Mouse (Mus musculus) embryo, embryonic 10.5 days (tissue): ENCODE data around the gene Gm29427.
"Not testable (repeated sequence)": the region's sequence is repeated elsewhere in the genome, so short reads cannot be mapped to it uniquely, and the experiment has no call there.

Experiments used
- DNase-seq: peaks from one replicate; pipeline ENCODE4 v3.0.0-alpha.2; 2015; ENCODE audit warnings: low spot score

The Gm29427 gene

DNA sequence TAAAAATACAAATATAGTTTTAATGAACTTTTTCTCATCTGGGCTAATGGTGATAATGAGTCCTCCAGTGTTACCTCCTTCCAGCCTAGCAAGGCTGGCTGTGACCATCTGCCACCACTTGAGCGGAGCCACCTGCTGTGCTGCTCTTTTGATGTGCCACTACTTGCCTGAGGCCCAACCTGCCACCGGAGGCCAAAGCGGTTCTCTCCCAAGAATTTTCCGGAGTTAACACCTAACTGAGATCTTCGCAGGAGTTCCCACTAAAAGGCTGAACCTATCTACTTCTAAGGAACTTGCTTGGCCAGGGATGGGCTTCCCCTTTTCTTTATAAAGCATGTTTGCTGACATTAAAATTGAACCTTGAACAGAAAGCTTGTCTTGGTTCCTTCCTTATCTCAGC, 56.0 kb downstream of the Gm29427 start:
- not testable (repeated sequence) for DNase-seq

DNA sequence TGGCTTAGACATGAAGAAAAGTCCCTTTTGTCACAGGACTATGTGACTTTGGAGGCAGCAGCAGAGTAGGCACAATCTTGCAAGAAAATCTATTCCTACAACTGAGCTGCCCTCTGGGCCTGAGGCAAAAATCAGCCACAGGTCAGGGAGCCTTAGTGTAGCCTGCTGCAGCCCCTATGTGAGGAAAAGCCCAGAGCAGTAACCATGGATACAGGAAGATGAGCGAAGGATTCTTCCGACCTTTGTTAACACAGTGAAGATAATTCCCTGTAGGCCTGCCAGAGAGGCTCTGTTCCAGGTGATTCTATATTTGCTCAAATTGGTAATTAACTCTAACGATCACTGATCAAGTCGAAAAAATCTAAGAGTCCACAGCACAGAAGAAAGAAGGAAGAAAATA, 71.5 kb downstream of the Gm29427 start:
- DNase-seq, result no peak

DNA sequence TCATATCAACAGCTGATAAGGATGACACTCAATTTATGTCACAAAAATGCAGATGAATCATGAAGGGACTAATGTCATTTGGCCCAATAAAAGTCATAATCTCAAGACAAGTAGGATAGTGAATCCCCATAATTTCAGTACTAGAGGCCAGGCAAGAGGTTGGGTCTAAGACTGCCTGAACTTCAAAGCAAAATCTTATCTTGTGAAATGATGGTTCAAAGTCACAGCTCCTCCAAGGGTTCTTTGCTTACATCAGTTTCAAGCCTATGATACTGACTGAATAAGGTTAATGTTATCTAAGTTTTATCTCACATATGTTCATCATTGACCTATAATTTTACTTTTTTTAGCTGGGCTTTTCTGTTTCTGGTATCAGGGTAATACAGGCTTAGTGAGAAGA, 74.6 kb downstream of the Gm29427 start:
- no peak for DNase-seq

DNA sequence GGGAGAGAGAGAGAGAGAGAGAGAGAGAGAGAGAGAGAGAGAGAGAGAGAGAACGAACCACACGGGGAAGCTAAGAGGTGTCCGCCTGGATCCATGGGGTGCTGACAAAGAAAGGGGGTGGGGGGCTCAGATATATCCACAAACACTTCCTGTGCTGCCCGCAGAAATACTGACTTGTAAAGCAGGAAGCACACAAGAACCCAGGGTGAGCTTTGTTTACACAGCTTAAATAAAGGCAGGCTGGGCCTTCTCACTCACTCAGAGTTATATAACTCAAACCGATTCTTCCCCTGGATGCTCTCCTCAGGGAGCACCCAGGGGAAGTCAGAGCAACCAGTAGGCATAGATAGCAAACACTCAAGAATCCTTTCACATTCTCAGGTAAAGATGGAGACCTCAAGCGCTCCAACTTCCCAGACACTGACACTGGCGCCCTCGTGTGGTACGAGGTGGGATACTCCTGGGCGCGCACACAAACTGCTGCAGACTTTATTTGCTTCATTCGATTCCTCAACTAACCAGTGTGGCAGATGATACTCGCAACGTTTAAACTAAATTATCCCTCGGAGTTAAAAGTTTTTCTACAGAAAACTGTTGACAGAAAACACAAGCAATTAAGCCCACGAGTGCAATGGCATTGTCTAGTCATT, 81.7 kb downstream of the Gm29427 start:
- DNase-seq, result peak; percentile 81

DNA sequence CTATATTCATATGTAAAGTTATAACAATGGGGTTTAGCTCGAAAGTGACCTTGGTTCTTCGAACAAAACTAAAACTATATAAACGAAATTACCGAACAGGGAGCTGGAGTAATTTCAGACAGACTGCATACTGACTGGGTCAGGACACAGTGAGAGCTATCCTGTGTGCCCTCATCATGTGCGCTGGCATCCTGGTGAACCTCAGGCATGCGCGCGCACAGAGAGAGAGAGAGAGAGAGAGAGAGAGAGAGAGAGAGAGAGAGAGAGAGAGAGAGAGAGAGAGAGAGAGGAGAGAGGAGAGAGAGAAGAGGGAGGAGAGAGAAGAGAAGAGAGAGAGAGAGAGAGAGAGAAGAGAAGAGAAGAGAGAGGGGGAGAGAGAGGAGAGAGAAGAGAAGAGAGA, 82.3 kb downstream of the Gm29427 start:
- no peak for DNase-seq

DNA sequence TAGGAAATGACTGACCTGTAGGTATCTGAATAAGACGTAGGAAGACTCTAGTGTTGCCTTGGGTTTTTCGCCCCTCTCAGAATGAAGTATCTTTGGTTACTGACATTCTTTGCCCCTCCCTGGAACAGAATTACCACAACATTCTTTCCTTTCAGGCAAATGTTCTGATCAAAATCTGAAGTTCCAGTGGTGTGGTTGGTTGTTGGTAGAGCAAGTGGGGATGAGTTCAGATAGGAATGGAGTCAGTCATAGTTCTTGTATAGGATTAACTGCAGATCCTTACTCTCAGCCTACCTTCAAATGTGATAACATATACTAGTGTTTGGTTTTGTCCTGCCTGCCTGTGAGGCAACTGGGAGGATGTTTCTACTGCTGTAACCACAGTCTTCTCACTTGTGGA, 86.1 kb downstream of the Gm29427 start, which contains the start of gene Zp3r:
Gene Zp3r, minus strand, starts transcription at position 101 of the 400 bp plus-strand sequence.
- DNase-seq, result no peak
